Comparison of ENCODE assay signal across 8 mouse cellular contexts in the genomic region with DNA sequence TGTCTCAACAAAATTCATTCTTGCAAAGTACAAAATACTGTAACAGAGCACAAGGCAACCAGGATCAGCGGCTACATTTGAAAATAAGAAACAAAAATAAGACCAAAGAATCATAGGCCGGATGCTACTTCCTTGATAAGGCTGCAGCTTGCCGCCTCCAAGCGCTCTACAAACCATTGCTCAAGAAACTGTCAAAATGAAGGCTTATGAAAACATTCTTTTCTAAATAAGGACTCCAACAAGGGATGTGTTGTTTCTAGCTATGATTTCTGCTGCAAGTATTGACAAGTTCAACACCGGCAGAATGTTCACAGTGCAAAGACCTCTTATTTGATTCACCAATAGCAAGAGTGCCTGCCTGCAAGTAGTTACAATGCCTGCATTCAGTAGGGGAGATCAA. TPM values are rescaled to one million over a fixed set of nuclear protein-coding genes. Genes with fewer than 3 reads are reported as not detected.
DNase-seq lines count a peak whose midpoint lies in the region; ATAC-seq and TF ChIP-seq lines count a peak whose summit lies in the region.

No protein-coding gene starts in this region.

- peak overlapping the region; percentile 95 for H3K9ac ChIP-seq in hindbrain, embryonic 16.5 days (ENCODE audit: low read depth, low read length)

- H3K4me2 ChIP-seq in hindbrain, embryonic 16.5 days (ENCODE audit: low read length), result peak overlapping the region; percentile 75

- ATAC-seq in hindbrain, embryonic 16.5 days, result no peak
- ATAC-seq in monocyte, adult 5-6 weeks (replicated peaks; ENCODE audit: insufficient number of reproducible peaks, low FRiP score, low TSS enrichment, poor library complexity, severe bottlenecking), result no peak

- H3K36me3 ChIP-seq in hindbrain, embryonic 16.5 days (ENCODE audit: control insufficient read depth, insufficient read depth, low read length), result no peaks in the 10 kb centered on the region
- 0 out of 2 replicates have a peak, but pooled peaks cover 3% of the 10 kb centered on the region for H3K36me3 ChIP-seq in midbrain, embryonic 10.5 days

- peaks cover 3% of the 10 kb centered on the region for H3K4me1 ChIP-seq in lung, adult 2 months (ENCODE audit: control insufficient read depth, insufficient read depth, low read length)
- peaks cover 13% of the 10 kb centered on the region for H3K4me1 ChIP-seq in hindbrain, embryonic 16.5 days (ENCODE audit: control insufficient read depth, insufficient read depth, low read depth, low read length)
- H3K4me1 ChIP-seq in midbrain, embryonic 10.5 days, result peaks cover 31% of the 10 kb centered on the region

- peak overlapping the region; percentile 93 for H3K4me3 ChIP-seq in lung, adult 2 months (replicated peaks; ENCODE audit: extremely low read depth, low read depth, low read length)
- peak overlapping the region; percentile 98 for H3K4me3 ChIP-seq in hindbrain, embryonic 16.5 days (ENCODE audit: low read length)
- peak overlapping the region; percentile 94 for H3K4me3 ChIP-seq in midbrain, embryonic 10.5 days

- H3K27me3 ChIP-seq in hindbrain, embryonic 16.5 days (replicated peaks; ENCODE audit: control insufficient read depth, insufficient read depth, low read length), result no peaks in the 10 kb centered on the region
- H3K27me3 ChIP-seq in midbrain, embryonic 10.5 days (ENCODE audit: low read depth, poor library complexity, severe bottlenecking), result 0 out of 2 replicates have a peak, but pooled peaks cover 5% of the 10 kb centered on the region

- H3K9me3 ChIP-seq in hindbrain, embryonic 16.5 days (ENCODE audit: control insufficient read depth, low read length), result no peaks in the 10 kb centered on the region
- no peaks in the 10 kb centered on the region for H3K9me3 ChIP-seq in midbrain, embryonic 10.5 days (replicated peaks)

- no peak overlapping the region for H3K27ac ChIP-seq in hindbrain, embryonic 16.5 days (ENCODE audit: low read depth, low read length)
- peak overlapping the region; percentile 96; the same call in 1 of the 2 replicates for H3K27ac ChIP-seq in midbrain, embryonic 10.5 days (replicated peaks)

- DNase-seq in lung, adult 2 months, result no peak
- DNase-seq in lung, postnatal 4 days, result no peak
- peak; percentile 44 for DNase-seq in brain, embryonic 14.5 days (ENCODE audit: low read depth)
- no peak for DNase-seq in midbrain, embryonic 10.5 days (ENCODE audit: low spot score)
- DNase-seq in cerebellum, postnatal 4 days (ENCODE audit: low spot score in 2 of 2), result no peak
- no peak for DNase-seq in frontal cortex, postnatal 25 days (ENCODE audit: low spot score in 2 of 2)

- TF ChIP-seq POLR2A in lung, adult 2 months (IDR thresholded peaks at IDR 0.05; ENCODE audit: borderline replicate concordance, extremely low read depth, low read depth, low read length), result no peak
- no peak for TF ChIP-seq POLR2A in brain, embryonic 14.5 days (IDR thresholded peaks at IDR 0.05; ENCODE audit: borderline replicate concordance, extremely low read depth, insufficient read depth, insufficient read length, poor library complexity, severe bottlenecking)

- 6% methylated on average over 5 of the region's 5 CpGs for WGBS in lung, adult 2 months
- WGBS in hindbrain, embryonic 16.5 days, result 34% methylated on average over 5 of the region's 5 CpGs
- 60% methylated on average over 5 of the region's 5 CpGs for WGBS in midbrain, embryonic 10.5 days

- TF ChIP-seq CTCF in lung, adult 2 months (IDR thresholded peaks at IDR 0.05; ENCODE audit: insufficient read depth, low read length), result no peak
- TF ChIP-seq CTCF in brain, embryonic 14.5 days (IDR thresholded peaks at IDR 0.05; ENCODE audit: borderline replicate concordance, extremely low read depth, insufficient read depth, insufficient read length), result no peak

RNA-seq across cellular contexts. Expression of gene Fryl, which starts 1.8 kb away (rescaled TPM):
- 59.5 and 72.1 TPM in 2 replicates for polyA plus RNA-seq in lung, adult 2 months (2012; rRNA removed)
- polyA plus RNA-seq in brain, embryonic 14.5 days (2012; rRNA removed), result 43.1 and 69.8 TPM in 2 replicates
- 29.3 and 32.1 TPM in 2 replicates for polyA plus RNA-seq in hindbrain, embryonic 16.5 days (2015; fragmentation: Nextera tagmentation; extraction: Ambion mirVana)
- polyA plus RNA-seq in midbrain, embryonic 10.5 days (2016; fragmentation: Nextera tagmentation; extraction: Ambion mirVana), result 23.7 and 30.8 TPM in 2 replicates
- total RNA-seq in monocyte, adult 5-6 weeks (2017), result 123 to 248 TPM (median 154 TPM) in 3 replicates

RNA-seq across cellular contexts. Expression of gene Ociad1, which starts 37.9 kb away (rescaled TPM):
- polyA plus RNA-seq in lung, adult 2 months (2012; rRNA removed), result 54.9 and 58.4 TPM in 2 replicates
- polyA plus RNA-seq in brain, embryonic 14.5 days (2012; rRNA removed), result 162 and 184 TPM in 2 replicates
- polyA plus RNA-seq in hindbrain, embryonic 16.5 days (2015; fragmentation: Nextera tagmentation; extraction: Ambion mirVana), result 352 and 402 TPM in 2 replicates
- 164 TPM in 2 replicates for polyA plus RNA-seq in midbrain, embryonic 10.5 days (2016; fragmentation: Nextera tagmentation; extraction: Ambion mirVana)
- total RNA-seq in monocyte, adult 5-6 weeks (2017), result 252 to 293 TPM (median 259 TPM) in 3 replicates
